Mouse (Mus musculus) frontal cortex, adult 2 months (tissue): ENCODE measurements around the gene Pik3r2. TPM values are rescaled to one million over a fixed set of nuclear protein-coding genes. Genes with fewer than 3 reads are reported as not detected.

Source experiments
- DNase-seq, 2 experiments: peaks; one replicate each; pipeline ENCODE4 v3.0.0; 2022; ENCODE audit warnings: low spot score in 1 of 2; ENCODE audit errors: extremely low spot score in 1 of 2
- polyA plus RNA-seq: library from polyadenylated mRNA; depleted of rRNA; stranded (reverse); fragments of >200 nt; gene quantifications from 2 replicates; pipeline ENCODE4 v1.2.3, GENCODE M21; 2012

Gene Pik3r2
- polyA plus RNA-seq, 1 experiment: 183 TPM

DNA sequence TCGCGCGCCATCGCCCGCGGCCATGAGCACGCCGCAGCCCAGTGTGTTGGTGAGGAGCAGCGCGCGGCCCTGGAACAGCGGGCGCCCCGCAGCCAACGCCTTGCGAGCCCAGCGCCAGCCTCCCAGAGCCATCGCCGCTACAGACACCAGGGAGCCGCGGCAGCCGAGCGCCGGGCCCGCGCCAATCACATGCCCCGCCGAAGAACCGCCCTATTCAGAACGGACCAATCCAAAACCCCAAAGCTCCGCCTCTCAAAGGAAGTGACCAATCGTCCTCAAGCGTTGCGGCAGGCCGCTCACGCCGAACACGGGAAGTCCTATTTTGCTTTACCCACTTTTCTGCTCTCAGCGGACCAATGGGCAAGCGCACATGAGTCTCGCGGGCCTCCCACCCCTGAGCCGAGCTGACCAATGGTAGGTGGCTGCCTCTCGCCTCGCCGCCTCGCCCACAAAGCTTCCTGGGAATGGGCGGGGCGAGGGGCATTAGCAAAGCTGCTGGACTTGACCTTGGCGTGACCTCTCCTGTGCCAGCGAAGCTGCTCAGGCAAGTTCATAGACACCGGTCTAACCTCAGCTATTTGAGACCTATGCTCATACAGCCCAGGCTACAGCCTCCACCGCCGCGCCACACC lies 15.6 kb downstream of the Pik3r2 start, which contains the start of gene Mpv17l2:
TSS of gene Mpv17l2 (minus strand) at position 172 of the 632 bp plus-strand sequence.
- DNase-seq: peak; percentile 97 to 98

DNA sequence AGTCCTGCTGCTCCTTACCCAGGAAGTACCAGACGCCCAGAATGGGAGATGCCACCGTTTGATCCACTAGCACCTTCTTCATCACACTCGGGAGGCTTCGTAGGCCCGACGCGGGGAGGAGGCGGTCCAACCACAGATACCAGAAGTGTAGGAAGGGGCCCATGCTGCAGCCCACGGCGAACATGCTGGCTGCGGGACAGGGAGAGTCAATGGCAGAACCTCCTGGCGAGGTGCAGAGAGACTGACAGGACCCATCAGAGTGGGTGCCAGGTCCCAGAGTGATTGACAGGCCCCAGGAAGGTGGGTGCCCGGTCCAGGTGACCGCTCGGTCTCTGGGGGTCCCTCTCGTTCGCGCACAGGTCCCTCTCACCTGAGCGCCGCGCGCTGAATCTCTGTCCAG lies 16.2 kb downstream of the Pik3r2 start:
- DNase-seq: no peak

DNA sequence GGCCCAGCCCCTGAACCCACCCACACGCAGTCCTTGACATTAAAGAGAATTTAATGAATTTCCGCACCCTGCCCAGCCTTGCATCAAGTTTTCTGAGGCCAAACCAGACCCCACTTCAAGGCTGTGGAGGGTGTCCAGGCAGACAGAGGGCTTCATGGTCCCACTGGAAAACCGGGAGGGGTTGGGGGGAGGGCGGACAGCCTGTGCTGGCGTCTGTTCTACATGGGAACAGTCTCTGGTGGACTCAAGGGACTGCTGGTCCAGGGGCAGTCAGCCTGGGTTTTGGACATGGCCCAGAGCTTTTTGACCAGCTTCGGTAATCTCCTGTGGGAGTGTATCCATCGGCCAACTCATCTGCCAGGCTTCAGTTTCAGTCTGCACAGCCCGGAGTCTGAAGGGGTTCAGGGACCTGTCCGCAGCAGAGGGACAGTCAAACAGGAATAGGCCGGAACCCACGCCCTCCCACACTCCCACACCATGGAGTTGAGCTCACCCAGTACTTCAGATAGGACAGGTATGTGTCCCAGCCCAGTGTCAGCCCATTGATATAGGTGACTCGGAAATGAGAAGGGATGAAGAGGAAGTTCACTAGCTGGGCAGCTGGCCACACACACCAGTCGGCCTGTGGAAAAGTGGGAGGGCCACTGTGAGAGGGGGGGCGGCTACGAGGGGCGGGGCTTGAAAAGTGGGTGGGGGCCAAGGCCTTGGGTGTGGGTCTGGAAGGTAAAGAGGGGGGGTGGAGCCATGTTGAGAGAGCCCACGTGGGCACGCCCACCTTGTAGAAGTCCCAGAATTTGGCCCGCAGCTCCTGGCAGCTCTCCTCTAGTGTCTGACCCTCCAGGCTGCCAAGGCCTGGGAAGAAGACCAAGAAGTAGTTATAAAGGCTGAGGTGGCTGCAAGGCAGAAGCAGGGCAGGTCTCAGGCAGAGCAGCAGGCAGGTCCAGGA lies 17.6 kb downstream of the Pik3r2 start:
- no peak for DNase-seq

DNA sequence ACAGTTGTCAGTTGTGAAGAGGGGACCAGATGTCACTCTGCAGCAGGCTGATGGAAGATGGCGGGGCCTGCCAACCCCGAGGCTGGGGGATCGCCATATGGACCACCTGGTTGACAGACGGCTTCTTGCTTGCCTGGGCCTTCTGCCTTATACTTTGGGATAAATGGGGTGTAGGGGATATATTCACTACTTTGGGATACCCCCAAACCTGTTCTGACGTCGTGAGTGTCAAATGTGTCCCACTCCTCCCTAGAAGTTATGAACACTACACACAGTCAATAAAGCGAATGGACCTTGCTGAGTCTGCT lies 18.3 kb downstream of the Pik3r2 start:
- no peak for DNase-seq

DNA sequence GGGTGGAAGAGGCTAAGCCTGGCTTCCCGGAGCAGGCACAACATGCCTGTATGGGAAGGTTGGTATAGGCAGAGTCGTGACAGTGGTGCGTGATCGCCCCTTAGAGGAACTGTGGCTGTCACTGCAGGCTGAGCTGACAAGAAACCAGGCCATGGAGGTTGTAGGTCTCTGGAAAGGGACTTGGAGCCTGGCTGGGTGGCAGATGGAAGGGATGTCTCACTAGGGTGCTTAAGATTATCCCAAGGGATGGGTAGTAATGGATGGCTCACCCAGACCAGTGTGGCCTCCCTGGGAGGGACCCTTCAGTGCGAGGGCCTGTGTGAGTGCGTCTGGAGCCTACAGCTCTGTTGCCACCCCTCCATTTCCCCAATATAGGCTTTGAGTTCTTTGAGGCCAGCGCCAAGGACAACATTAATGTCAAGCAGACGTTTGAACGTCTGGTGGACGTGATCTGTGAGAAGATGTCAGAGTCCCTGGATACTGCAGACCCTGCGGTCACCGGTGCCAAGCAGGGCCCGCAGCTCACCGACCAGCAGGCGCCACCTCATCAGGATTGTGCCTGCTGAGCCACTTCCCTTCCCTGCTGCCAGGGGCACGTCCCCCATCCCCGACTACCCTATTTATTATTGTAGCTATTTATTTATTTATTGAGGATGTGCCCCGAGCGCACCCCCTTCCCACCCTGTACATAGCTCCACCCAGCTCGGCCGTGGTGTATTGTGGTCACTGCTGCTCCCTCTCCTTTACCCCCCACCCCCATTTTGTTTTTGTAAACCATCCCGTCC lies 18.8 kb downstream of the Pik3r2 start:
- peak in 1 of 2 experiments; percentile 42 for DNase-seq

DNA sequence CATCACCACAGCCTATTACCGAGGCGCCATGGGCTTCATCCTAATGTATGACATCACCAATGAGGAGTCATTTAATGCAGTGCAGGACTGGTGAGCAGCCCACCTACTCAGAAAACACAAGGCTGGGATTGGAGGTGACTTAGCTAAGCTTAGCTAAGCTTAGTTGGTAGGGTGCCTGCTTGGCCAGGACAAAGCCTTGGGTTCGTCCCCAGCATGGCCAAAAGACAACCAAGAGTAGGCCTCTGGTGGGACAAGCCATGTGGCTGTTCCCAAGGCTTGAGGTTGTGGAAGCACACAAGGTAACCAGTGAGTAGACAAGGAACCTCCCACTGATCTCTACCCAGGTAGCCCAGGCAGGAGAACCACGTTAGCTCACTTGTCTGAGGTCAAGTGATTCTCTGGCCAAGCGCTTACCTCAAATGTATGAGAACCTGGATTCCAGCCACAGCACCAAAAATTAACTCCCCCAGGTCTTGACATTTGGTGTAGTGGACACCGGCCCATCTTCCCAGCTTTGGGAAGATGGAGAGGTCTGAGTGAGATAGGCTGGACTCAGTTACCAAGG lies 20.0 kb downstream of the Pik3r2 start:
- peak in 1 of 2 experiments; percentile 7 for DNase-seq

- peak in 1 of 2 experiments; percentile 13 for DNase-seq
Measured at GRCm38 (mm10) chr8:70755661-70756475, 20.6 kb downstream of the Pik3r2 start.

- DNase-seq: peak in 1 of 2 experiments; percentile 81
Measured at GRCm38 (mm10) chr8:70754871-70755660, 21.4 kb downstream of the Pik3r2 start.

GRCm38 (mm10) chr8:70754043-70754870 lies 22.3 kb downstream of the Pik3r2 start, which contains the start of gene Rab3a:
Rab3a (plus strand) TSS chr8:70754679.
- peak; percentile 98 for DNase-seq

- peak; percentile 82 to 89 for DNase-seq
Measured at GRCm38 (mm10) chr8:70753151-70753550, 23.4 kb downstream of the Pik3r2 start.

- DNase-seq: peak in 1 of 2 experiments; percentile 92
Measured at GRCm38 (mm10) chr8:70752000-70752764, 24.3 kb downstream of the Pik3r2 start.

- no peak for DNase-seq
Measured at GRCm38 (mm10) chr8:70750128-70750680, 26.3 kb downstream of the Pik3r2 start.

- DNase-seq: no peak
Measured at GRCm38 (mm10) chr8:70749097-70749674, 27.3 kb downstream of the Pik3r2 start.

DNA sequence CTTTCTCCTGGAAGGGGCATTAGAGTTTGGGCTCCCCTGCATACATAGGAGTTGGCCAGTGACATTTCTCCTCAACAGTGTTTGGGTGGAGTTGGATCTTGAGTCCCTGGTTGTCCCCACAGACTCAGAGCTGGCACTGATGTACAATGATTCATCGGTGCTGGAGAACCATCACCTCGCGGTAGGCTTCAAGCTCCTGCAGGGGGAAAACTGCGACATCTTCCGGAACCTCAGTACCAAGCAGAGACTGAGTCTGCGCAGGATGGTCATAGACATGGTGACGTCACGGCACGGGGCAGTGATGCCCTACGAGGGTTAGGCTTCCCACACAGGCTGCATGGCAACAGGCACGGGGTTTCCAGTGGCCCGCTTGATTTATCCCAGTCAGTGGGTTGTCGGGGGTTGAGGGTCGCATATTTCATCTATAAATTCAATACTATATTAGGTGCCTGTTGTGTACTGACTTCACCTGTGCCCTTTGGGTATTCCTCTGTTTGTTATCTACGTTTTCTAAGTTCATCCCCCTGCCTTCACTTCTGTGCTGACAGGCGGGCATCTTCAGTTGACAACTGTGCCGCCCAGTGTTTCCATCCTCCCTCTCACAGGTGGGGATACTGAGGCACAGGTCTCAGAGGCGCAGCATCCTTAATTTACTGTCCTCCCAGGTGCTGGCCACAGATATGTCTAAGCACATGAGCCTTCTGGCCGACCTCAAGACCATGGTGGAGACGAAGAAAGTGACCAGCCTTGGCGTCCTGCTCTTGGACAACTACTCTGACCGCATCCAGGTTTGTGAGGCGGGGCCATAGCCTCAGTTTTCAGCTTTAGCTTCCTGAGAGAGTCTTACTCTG lies 28.0 kb downstream of the Pik3r2 start:
- no peak for DNase-seq

DNA sequence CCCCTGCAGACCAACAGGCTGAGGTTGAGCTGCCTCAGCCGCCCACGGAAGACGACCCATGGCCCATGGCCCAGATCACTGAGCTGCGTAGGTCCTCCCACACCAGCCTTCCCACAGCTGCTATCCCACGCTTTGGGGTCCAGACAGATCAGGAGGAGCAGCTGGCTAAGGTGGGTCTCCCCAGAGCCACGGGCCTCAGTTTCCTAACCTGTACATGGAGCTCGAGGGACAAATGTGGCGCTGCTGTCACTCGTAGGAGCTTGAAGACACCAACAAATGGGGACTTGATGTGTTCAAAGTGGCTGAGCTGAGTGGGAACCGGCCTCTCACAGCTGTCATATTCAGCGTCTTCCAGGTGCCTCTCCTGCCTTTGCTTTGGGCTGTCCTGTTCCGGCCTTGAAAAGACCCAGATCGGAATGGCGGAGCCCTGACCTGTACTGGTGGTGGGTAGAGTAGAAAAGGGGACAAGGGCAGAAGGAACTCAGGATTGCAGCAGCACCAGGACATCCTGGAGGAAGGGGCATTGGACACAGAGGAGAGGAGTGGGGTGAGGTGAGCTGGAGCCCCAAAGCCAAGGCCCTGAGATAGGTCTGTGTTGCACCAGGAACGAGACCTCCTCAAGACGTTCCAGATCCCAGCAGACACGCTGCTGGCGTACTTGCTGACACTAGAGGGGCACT lies 29.2 kb downstream of the Pik3r2 start:
- DNase-seq: no peak
